Mouse (Mus musculus): ENCODE results near the gene Chmp1a. TPM values are rescaled to one million over a fixed set of nuclear protein-coding genes. Genes with fewer than 3 reads are reported as not detected.

Gene Chmp1a
- polyA plus RNA-seq, 1 experiment from 2014 or later: 113 TPM

DNA sequence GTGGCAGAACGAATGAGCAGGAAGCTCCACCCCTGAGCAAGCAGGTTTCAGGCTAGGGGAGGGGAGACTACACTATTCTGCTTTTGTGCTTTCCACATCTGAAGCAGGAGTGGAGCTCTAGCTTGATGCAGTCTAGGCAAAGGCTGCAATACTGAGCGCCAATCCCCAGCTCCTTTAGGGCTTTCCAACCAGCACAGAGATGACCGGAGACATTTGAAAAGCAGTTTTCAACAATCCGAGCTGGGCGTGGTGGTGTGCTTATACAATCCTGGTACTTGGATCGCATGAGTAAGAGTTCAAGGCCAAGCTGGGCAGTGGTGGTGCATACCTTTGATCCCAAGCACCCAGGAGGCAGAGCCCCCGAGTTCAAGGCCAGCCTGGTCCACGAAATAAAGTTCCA, 20.7 kb downstream of the Chmp1a start:
- H3K4me2 ChIP-seq (ENCODE audit: low read depth, low read length): no peak overlapping the region
- no peak overlapping the region for H3K9ac ChIP-seq (ENCODE audit: low read depth, low read length)
- ATAC-seq (ENCODE audit: low read depth) (0 out of 2 replicates have a peak, but pooled peaks have one; percentile 27), DNase-seq (ENCODE audit: low spot score) (peak; percentile 16)
- 0 out of 2 replicates have a peak, but pooled peaks cover 7% of the 10 kb centered on the region for H3K4me1 ChIP-seq (ENCODE audit: control insufficient read depth, insufficient read depth, low read length)
- H3K27me3 ChIP-seq (replicated peaks; ENCODE audit: control insufficient read depth, insufficient read depth, low read length): no peaks in the 10 kb centered on the region
- H3K27ac ChIP-seq (replicated peaks; ENCODE audit: low read depth, low read length): no peak overlapping the region
- no peak overlapping the region for H3K4me3 ChIP-seq (ENCODE audit: low read depth, low read length)
- H3K36me3 ChIP-seq (ENCODE audit: control insufficient read depth, insufficient read depth, low read length): no peaks in the 10 kb centered on the region
- 54% methylated on average over 8 of the region's 8 CpGs for WGBS
- H3K9me3 ChIP-seq (ENCODE audit: control insufficient read depth, low read length): no peaks in the 10 kb centered on the region

DNA sequence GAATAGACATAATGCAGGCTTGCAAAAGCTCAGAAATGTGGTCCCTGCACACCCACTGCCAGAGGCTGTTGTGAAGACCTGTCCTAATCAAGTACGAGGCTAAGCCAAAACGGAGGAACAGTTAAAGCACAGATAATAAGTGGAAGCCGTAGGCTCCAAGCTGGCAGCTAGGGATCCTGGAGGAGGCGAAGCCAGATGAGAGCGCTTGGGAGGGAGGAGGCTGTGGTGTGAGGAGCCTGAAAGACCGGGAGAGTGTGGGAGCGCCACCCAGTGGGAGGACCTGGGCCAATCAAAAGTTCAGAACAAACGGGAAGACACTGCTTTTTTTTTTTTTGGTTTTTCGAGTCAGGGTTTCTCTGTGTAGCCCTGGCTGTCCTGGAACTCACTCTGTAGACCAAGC, 21.9 kb downstream of the Chmp1a start:
- Histone ChIP-seq H3K36me3 (ENCODE audit: control insufficient read depth, insufficient read depth, low read length) (no peaks in the 10 kb centered on the region), H3K4me1 (ENCODE audit: control insufficient read depth, insufficient read depth, low read length) (peaks cover 18% of the 10 kb centered on the region), H3K27me3 (replicated peaks; ENCODE audit: control insufficient read depth, insufficient read depth, low read length) (no peaks in the 10 kb centered on the region), H3K9me3 (ENCODE audit: control insufficient read depth, low read length) (no peaks in the 10 kb centered on the region), H3K4me2 (ENCODE audit: low read depth, low read length) (peak overlapping the region; percentile 35), H3K9ac (ENCODE audit: low read depth, low read length) (peak overlapping the region; percentile 47; the same call in 1 of the 2 replicates), H3K27ac (replicated peaks; ENCODE audit: low read depth, low read length) (no peak overlapping the region), H3K4me3 (ENCODE audit: low read depth, low read length) (no peak overlapping the region)
- 2% methylated on average over 9 of the region's 9 CpGs for WGBS
- DNase-seq (ENCODE audit: low spot score) (peak; percentile 92), ATAC-seq (ENCODE audit: low read depth) (peak; percentile 78)

DNA sequence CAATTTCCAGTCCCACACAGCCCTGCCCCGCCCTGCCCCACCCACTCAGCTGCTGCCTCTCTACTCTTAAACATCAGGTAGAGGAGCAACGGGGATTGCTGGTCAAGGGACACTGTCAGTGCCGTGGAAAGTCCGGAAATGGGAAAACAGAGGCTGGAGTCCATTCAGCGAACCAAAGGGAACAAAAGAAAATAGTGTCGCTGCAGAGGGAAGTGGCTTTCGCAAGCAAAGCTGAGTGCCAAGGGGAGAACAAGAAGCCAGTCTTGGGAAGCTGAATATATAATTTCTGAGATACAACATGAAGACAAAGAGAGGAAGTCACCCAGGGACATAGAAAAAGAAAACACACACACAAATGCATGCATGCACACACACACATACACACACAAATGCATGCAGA, 23.7 kb downstream of the Chmp1a start:
- Histone ChIP-seq H3K9me3 (ENCODE audit: control insufficient read depth, low read length) (no peaks in the 10 kb centered on the region), H3K4me1 (ENCODE audit: control insufficient read depth, insufficient read depth, low read length) (peaks cover 21% of the 10 kb centered on the region), H3K4me3 (ENCODE audit: low read depth, low read length) (no peak overlapping the region), H3K9ac (ENCODE audit: low read depth, low read length) (no peak overlapping the region), H3K4me2 (ENCODE audit: low read depth, low read length) (no peak overlapping the region), H3K27ac (replicated peaks; ENCODE audit: low read depth, low read length) (no peak overlapping the region), H3K36me3 (ENCODE audit: control insufficient read depth, insufficient read depth, low read length) (no peaks in the 10 kb centered on the region), H3K27me3 (replicated peaks; ENCODE audit: control insufficient read depth, insufficient read depth, low read length) (no peaks in the 10 kb centered on the region)
- ATAC-seq (ENCODE audit: low read depth) (no peak), DNase-seq (ENCODE audit: low spot score) (no peak)
- WGBS: 70% methylated on average over 7 of the region's 7 CpGs

DNA sequence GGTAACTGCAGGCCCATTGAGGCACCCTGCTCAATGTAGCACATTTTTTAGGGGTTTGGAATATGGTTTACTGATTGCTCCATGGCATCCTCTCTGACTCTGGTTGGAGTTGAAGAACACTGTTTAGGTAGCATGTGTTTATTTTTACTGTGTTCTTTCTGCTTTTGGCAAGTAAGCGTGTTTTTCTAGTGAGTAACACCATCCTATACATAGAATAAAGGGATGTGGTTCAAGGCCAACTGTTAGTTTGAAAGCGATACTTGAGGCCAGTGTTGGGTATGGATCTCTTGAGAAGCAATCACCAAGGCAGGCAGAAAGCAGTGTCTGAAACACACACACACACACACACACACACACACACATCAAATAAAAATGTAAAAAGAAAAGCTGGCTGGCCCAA, 24.6 kb downstream of the Chmp1a start:
- Histone ChIP-seq H3K9me3 (ENCODE audit: control insufficient read depth, low read length) (no peaks in the 10 kb centered on the region), H3K27ac (replicated peaks; ENCODE audit: low read depth, low read length) (no peak overlapping the region), H3K27me3 (replicated peaks; ENCODE audit: control insufficient read depth, insufficient read depth, low read length) (no peaks in the 10 kb centered on the region), H3K4me1 (ENCODE audit: control insufficient read depth, insufficient read depth, low read length) (peaks cover 21% of the 10 kb centered on the region), H3K4me3 (ENCODE audit: low read depth, low read length) (no peak overlapping the region), H3K4me2 (ENCODE audit: low read depth, low read length) (no peak overlapping the region), H3K36me3 (ENCODE audit: control insufficient read depth, insufficient read depth, low read length) (no peaks in the 10 kb centered on the region), H3K9ac (ENCODE audit: low read depth, low read length) (no peak overlapping the region)
- 69% methylated on average over 2 of the region's 2 CpGs for WGBS
- no peak for ATAC-seq (ENCODE audit: low read depth)
- peak; percentile 39 for DNase-seq (ENCODE audit: low spot score)

DNA sequence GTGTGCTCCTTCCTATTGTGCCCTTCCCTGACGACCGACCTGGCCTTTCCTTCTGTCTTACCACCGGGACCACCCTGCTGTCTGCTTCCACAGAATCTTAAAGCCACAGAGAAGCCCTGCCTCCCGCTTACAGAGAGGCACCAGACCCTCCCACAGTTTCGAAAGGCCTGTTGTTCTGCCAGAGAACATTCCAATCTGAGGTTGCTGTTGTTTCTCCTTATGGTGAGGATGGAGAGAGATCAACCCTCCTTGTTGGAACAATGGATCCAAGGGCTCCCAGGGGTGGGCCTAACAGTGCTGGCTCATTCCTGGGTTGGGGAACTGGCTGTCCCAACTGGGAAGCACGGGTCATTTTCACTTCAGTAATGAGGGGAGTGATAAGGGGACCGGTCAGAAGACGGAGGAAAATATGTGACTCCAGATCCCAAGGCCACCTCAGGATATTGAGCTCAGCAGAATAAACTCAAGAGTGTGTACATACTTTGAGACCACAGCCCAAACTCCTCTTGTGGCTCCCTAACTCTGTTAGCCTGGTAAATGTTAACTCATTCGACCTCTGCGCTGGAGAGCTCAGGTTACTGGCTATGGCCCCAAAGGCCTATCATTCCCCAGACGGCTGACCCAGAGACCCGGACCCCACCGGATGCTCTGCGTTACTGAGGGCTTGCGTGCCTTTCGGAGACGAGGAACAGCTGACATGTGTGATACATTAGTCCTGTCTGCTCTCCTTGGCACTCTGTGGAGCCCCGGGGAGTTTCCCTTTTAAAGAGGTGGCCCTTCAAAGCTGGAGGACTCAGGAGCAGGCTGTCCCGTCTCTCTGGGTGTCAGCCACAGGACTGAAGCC, 26.8 kb downstream of the Chmp1a start, which contains the start of gene Dpep1:
Gene Dpep1 (plus strand): TSS at position 677 of the 844 bp plus-strand sequence.
- DNase-seq (ENCODE audit: low spot score) (peak; percentile 69), ATAC-seq (ENCODE audit: low read depth) (peak; percentile 35; the same call in 1 of the 2 replicates)
- Histone ChIP-seq H3K36me3 (ENCODE audit: control insufficient read depth, insufficient read depth, low read length) (no peaks in the 10 kb centered on the region), H3K4me2 (ENCODE audit: low read depth, low read length) (no peak within 1 kb of the TSS), H3K9ac (ENCODE audit: low read depth, low read length) (0 out of 2 replicates have a peak within 1 kb of the TSS, but pooled peaks have one; percentile 9), H3K4me1 (ENCODE audit: control insufficient read depth, insufficient read depth, low read length) (peaks cover 21% of the 10 kb centered on the region), H3K27ac (replicated peaks; ENCODE audit: low read depth, low read length) (peak within 1 kb of the TSS; percentile 72), H3K9me3 (ENCODE audit: control insufficient read depth, low read length) (no peaks in the 10 kb centered on the region), H3K4me3 (ENCODE audit: low read depth, low read length) (no peak within 1 kb of the TSS), H3K27me3 (replicated peaks; ENCODE audit: control insufficient read depth, insufficient read depth, low read length) (no peaks in the 10 kb centered on the region)
- WGBS: 15% methylated on average over 17 of the region's 19 CpGs

DNA sequence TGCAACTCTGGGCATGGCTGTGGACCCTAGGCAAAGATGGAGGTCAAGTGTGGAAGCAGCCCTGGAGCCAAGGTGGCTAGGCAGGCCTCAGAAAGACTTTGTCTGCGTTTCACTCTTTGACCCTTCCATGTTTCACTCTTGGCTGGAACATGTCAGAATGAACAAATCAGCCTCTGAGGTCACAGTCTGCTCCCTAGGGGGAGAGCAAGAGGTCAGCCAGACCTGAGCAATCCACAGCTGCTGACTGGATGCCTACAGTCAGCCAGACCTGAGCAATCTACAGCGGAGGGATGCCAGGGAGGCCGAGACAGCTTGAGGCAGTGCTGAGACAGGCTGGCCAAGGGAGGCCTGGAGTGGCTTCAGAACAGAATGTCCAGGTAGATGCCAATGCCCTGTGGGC, 31.2 kb downstream of the Chmp1a start:
- no peak overlapping the region for H3K27ac ChIP-seq (replicated peaks; ENCODE audit: low read depth, low read length)
- no peak overlapping the region for H3K4me3 ChIP-seq (ENCODE audit: low read depth, low read length)
- ATAC-seq (ENCODE audit: low read depth) (no peak), DNase-seq (ENCODE audit: low spot score) (no peak)
- no peak overlapping the region for H3K4me2 ChIP-seq (ENCODE audit: low read depth, low read length)
- no peaks in the 10 kb centered on the region for H3K27me3 ChIP-seq (replicated peaks; ENCODE audit: control insufficient read depth, insufficient read depth, low read length)
- 50% methylated on average over 3 of the region's 3 CpGs for WGBS
- H3K9me3 ChIP-seq (ENCODE audit: control insufficient read depth, low read length): no peaks in the 10 kb centered on the region
- no peak overlapping the region for H3K9ac ChIP-seq (ENCODE audit: low read depth, low read length)
- H3K36me3 ChIP-seq (ENCODE audit: control insufficient read depth, insufficient read depth, low read length): no peaks in the 10 kb centered on the region
- H3K4me1 ChIP-seq (ENCODE audit: control insufficient read depth, insufficient read depth, low read length): peaks cover 10% of the 10 kb centered on the region

DNA sequence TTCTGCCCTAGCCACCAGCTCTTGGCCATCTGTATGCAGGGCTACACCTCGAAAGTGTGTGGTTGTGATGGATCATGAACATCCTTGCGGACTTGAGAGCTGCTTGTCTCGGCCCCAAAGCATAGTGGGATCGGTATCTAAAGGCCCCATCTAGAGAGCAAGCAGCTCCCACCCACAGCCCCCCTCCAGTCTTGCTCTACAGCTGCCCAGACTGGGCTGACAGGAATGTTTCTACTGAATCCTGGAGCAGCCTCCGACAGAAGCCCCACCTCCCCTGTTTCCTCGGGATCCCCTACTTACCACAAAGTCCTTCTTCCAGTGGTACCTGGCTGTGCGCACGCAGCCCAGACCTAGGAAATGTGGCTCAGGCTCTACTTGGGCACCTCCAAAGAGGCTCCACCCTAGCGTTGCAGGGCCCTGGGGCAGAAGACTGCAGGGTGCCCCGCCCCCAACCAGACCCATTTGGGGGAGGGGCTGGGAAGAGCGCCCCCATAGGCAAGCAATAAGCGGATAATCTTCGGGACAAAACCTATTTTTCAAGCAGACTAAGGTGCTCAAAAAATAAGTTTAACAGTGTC, 54.6 kb downstream of the Chmp1a start, which contains the start of gene Sult5a1:
Gene Sult5a1 (minus strand): TSS at position 428 of the 578 bp plus-strand sequence.
- Histone ChIP-seq H3K27ac (replicated peaks; ENCODE audit: low read depth, low read length) (peak within 1 kb of the TSS; percentile 53), H3K4me3 (ENCODE audit: low read depth, low read length) (peak within 1 kb of the TSS; percentile 17), H3K4me1 (ENCODE audit: control insufficient read depth, insufficient read depth, low read length) (peaks cover 15% of the 10 kb centered on the region; the same call in 1 of the 2 replicates), H3K27me3 (replicated peaks; ENCODE audit: control insufficient read depth, insufficient read depth, low read length) (no peaks in the 10 kb centered on the region), H3K9me3 (ENCODE audit: control insufficient read depth, low read length) (no peaks in the 10 kb centered on the region), H3K4me2 (ENCODE audit: low read depth, low read length) (peak within 1 kb of the TSS; percentile 45), H3K36me3 (ENCODE audit: control insufficient read depth, insufficient read depth, low read length) (no peaks in the 10 kb centered on the region), H3K9ac (ENCODE audit: low read depth, low read length) (0 out of 2 replicates have a peak within 1 kb of the TSS, but pooled peaks have one; percentile 2)
- DNase-seq (ENCODE audit: low spot score): peak; percentile 64
- 25% methylated on average over 13 of the region's 13 CpGs for WGBS
- ATAC-seq (ENCODE audit: low read depth): peak; percentile 75

DNA sequence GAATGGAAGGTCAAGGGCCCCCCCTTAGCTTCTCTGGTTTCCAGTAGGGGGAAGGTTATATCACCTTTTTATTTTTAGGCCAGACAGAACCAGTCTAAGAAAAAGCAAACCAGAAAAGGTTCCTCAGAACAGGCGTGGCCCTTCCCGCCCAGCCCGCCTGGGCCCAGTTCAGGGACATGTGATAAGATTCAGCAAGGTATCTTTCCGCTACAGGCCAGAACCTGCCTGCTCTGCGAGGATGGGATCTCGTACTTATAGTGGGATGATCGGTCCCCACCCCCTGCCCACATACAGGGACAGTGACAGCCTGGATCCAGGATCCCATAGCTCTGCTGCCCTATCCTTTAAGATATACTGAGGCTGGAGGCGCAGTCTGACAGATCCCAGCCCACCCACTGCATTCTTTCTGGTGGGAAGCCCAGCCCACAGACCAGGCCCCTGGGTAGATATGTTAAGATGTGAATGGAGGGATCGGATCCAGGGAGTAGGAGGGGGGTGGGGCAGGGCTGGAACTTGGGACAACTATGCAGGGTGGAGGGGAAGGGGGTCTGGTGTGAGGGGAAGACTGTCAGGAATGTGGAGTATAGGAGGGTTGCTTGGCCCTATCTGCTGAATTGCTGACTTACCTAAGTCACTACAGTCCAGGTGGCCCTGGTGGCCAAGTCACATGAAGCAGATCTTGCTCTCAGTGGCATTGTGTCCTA, 56.3 kb downstream of the Chmp1a start:
- Histone ChIP-seq H3K27me3 (replicated peaks; ENCODE audit: control insufficient read depth, insufficient read depth, low read length) (no peaks in the 10 kb centered on the region), H3K27ac (replicated peaks; ENCODE audit: low read depth, low read length) (peak overlapping the region; percentile 54), H3K9me3 (ENCODE audit: control insufficient read depth, low read length) (no peaks in the 10 kb centered on the region), H3K4me3 (ENCODE audit: low read depth, low read length) (no peak overlapping the region), H3K4me1 (ENCODE audit: control insufficient read depth, insufficient read depth, low read length) (peaks cover 15% of the 10 kb centered on the region; the same call in 1 of the 2 replicates), H3K9ac (ENCODE audit: low read depth, low read length) (no peak overlapping the region), H3K36me3 (ENCODE audit: control insufficient read depth, insufficient read depth, low read length) (no peaks in the 10 kb centered on the region), H3K4me2 (ENCODE audit: low read depth, low read length) (no peak overlapping the region)
- WGBS: 69% methylated on average over 9 of the region's 9 CpGs
- peak; percentile 41; the same call in 1 of the 2 replicates for ATAC-seq (ENCODE audit: low read depth)
- DNase-seq (ENCODE audit: low spot score): peak; percentile 52

Measured in embryonic facial prominence, embryonic 14.5 days (tissue).